Mouse (Mus musculus) retina, adult 2 months (tissue): ENCODE results near the gene Slc39a1.

Experiments
- DNase-seq: peaks from one replicate; pipeline ENCODE4 v3.0.0-alpha.2; 2012; ENCODE audit warnings: low read depth, low spot score

The Slc39a1 gene

DNA sequence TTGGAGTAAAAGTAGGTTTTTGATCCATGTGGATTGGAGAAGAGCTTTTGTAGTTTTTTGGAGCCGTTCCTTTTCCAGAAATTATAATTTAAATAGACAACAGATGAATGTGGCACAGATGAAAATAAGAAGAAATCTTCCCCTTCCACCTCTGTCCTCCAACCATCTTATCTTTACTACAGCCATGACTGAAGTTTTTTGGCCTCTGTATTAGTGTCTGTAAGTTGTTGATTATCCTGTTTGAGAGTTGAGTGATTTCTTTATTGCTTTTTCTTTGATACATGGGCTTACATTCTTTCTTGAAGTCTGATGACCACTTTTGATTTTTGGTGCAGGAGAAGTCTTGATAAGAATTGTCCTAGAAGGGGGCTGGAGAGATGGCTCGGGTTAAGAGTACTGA is 46.7 kb downstream of the Slc39a1 start:
- no peak for DNase-seq
